Mouse (Mus musculus): ENCODE data around the gene Nr1h2. TPM values are rescaled to one million over a fixed set of nuclear protein-coding genes. Genes with fewer than 3 reads are reported as not detected.
A peak's percentile ranks its signal among the peaks of the same experiment; 100 is the strongest.

Gene Nr1h2
- total RNA-seq (2021): 10 to 100 TPM; 45.1 to 49.0 TPM

- intact Hi-C loops (cut with DNase I): no loop called here
- DNase-seq: peak; percentile 98 to 99
These were observed at the start of gene Nr1h2 for GRCm38 (mm10) chr7:44553826-44554225. TSS of gene Nr1h2 (minus strand) at chr7:44553951.

GRCm38 (mm10) chr7:44603186-44603855 lies 49.6 kb upstream of the Nr1h2 start:
- intact Hi-C loops (cut with DNase I): no loop called here
- DNase-seq: no peak

- intact Hi-C loops (cut with DNase I): no loop called here
- DNase-seq: no peak
These were observed 48.7 kb upstream of the Nr1h2 start for GRCm38 (mm10) chr7:44602443-44602842.

- DNase-seq: no peak
- intact Hi-C loops (cut with DNase I): no loop called here
These were observed 47.9 kb upstream of the Nr1h2 start for GRCm38 (mm10) chr7:44601646-44602045.

- no peak for DNase-seq
- intact Hi-C loops (cut with DNase I): no loop called here
These were observed 47.0 kb upstream of the Nr1h2 start for GRCm38 (mm10) chr7:44600691-44601262.

GRCm38 (mm10) chr7:44598336-44598735 lies 44.6 kb upstream of the Nr1h2 start:
- DNase-seq: no peak
- intact Hi-C loops (cut with DNase I): no loop called here

GRCm38 (mm10) chr7:44597666-44598065 lies 43.9 kb upstream of the Nr1h2 start:
- DNase-seq: no peak
- intact Hi-C loops (cut with DNase I): no loop called here

- intact Hi-C loops (cut with DNase I): no loop called here
- no peak for DNase-seq
These were observed 43.3 kb upstream of the Nr1h2 start for GRCm38 (mm10) chr7:44596996-44597538.

GRCm38 (mm10) chr7:44596051-44596450 lies 42.3 kb upstream of the Nr1h2 start:
- intact Hi-C loops (cut with DNase I): no loop called here
- DNase-seq: no peak

- intact Hi-C loops (cut with DNase I): no loop called here
- no peak for DNase-seq
These were observed 41.4 kb upstream of the Nr1h2 start for GRCm38 (mm10) chr7:44595131-44595561.

GRCm38 (mm10) chr7:44594291-44594690 lies 40.5 kb upstream of the Nr1h2 start:
- intact Hi-C loops (cut with DNase I): no loop called here
- DNase-seq: no peak

- intact Hi-C loops (cut with DNase I): no loop called here
- peak; percentile 86 to 90 for DNase-seq
These were observed 40.0 kb upstream of the Nr1h2 start for GRCm38 (mm10) chr7:44593775-44594174.

- DNase-seq: no peak
- intact Hi-C loops (cut with DNase I): no loop called here
These were observed 39.3 kb upstream of the Nr1h2 start for GRCm38 (mm10) chr7:44593051-44593450.

GRCm38 (mm10) chr7:44591348-44592116 lies 37.8 kb upstream of the Nr1h2 start:
- intact Hi-C loops (cut with DNase I): no loop called here
- DNase-seq: no peak

GRCm38 (mm10) chr7:44590402-44591347 lies 36.9 kb upstream of the Nr1h2 start, which contains the start of gene Kcnc3:
TSS of gene Kcnc3 (plus strand) at chr7:44590664.
- peak; percentile 82 to 84 for DNase-seq
- intact Hi-C loops (cut with DNase I): no loop called here

GRCm38 (mm10) chr7:44589946-44590345 lies 36.2 kb upstream of the Nr1h2 start:
- intact Hi-C loops (cut with DNase I): no loop called here
- DNase-seq: no peak

GRCm38 (mm10) chr7:44589149-44589548 lies 35.4 kb upstream of the Nr1h2 start:
- intact Hi-C loops (cut with DNase I): no loop called here
- DNase-seq: peak; percentile 47 to 48

GRCm38 (mm10) chr7:44588338-44588737 lies 34.6 kb upstream of the Nr1h2 start:
- DNase-seq: no peak
- intact Hi-C loops (cut with DNase I): no loop called here

GRCm38 (mm10) chr7:44587676-44588075 lies 33.9 kb upstream of the Nr1h2 start:
- intact Hi-C loops (cut with DNase I): no loop called here
- DNase-seq: no peak

- DNase-seq: peak; percentile 32 to 53
- intact Hi-C loops (cut with DNase I): no loop called here
These were observed 33.2 kb upstream of the Nr1h2 start for GRCm38 (mm10) chr7:44586930-44587329.

Data from heart, postnatal 10 days (tissue).